Mouse (Mus musculus): ENCODE measurements around the gene AU018091.
A peak's percentile ranks its signal among the peaks of the same experiment; 100 is the strongest.
"Not testable (repeated sequence)": the region's sequence is repeated elsewhere in the genome, so short reads cannot be mapped to it uniquely, and the experiment has no call there.

The AU018091 gene

DNA sequence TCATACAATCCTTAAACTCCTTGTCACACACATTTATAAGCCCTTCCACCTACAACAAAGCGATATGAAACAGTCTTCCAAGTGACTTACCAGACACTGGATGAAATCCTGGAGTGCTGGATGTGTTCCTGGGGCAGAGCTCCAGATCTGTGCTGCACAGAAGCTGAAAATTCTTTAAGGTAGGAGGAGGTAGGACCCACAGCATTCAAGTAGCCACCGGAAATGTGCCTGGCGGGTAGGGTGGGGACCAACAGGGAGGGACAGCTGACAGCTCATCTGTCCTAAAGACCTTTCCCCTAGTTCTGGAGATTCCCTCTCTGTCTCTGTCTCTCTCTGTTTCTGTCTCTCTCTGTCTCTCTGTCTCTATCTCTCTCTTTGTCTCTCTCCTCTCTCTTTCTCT is at the start of gene AU018091:
TSS of gene AU018091 (minus strand) at position 279 of the 400 bp plus-strand sequence.
- no peak for DNase-seq (ENCODE audit: low read depth, low spot score)

DNA sequence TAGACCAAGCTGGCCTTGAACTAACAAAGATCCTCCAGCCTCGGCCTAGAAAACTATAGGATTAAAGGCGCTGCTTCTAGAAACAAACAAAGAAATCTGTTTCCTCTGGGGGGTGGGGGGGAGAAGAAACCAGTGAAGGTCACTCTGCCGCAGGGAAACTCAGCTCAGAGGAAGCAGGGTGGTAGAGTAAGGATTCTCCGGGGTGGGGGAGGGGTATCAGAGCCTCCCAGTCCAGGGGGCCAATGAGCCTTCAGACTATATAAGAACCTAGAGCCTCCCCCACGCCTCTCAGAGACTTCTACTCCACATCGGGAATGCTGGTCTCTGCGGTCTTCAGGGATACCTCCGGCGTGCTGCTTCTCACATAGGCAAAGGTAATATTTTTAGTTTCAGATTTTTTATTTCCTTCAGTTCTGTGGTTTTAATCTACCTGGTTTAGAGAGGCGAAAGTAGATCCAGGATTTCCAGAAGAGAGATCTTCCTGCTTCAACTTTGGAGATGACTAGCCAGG is 48.6 kb upstream of the AU018091 start:
- DNase-seq (ENCODE audit: low read depth, low spot score) = no peak

DNA sequence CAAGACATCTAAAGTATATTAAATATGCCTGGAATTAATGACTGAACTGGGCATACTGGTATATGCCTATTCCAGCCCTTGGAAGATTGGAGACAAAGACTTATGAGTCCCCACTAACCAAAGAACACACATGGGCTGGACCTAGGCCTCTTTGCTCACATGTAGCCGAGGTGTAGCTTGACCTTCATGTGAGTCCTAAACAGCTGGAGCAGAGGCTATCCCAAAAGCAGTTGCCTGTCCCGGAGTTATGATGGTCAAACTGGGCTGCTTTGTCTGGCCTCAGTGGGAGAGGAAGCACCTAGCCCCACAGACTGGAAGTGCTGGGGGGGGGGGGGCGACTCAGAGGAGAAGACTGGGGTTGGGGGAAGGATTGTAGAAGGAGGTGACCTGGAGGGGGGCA is 47.3 kb upstream of the AU018091 start:
- DNase-seq (ENCODE audit: low read depth, low spot score) = no peak

DNA sequence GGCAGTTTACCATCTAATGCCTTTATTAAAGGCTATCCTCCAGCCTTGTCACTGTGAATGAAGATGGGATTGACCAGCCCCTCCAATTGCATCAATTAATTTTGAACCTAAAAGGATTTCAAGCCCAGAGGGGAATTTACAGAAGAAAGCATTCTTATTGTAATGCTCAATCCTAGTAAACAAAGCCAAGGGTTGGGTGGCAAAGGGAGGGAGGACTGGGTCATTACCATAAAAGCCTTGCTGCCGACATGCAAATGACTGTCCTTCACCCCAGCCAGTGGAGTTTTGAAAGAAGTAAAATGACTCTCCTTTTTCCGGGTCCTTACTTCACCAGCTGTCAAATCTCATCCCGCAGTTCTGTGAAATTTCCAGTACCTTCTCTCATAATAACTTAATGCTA is 44.6 kb upstream of the AU018091 start:
- DNase-seq (ENCODE audit: low read depth, low spot score) = no peak

DNA sequence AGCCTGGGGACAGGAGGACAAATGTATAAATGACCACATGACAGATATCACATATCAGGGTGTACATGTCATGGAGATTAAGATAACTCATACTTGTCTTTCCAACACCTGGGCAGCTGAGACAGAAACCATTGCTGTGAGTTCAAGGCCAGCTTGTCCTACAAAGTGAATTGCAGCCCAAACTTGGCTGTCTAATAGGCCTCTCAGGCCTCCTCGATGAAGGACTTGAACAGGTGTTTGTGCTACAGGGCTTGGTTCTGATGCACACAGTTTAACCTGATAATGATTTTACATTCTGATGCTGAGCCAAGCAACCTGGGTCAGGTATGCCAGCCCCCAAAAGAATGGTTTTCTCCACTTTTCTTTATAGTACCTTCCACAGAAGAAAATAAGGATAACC is 44.2 kb upstream of the AU018091 start:
- no peak for DNase-seq (ENCODE audit: low read depth, low spot score)

DNA sequence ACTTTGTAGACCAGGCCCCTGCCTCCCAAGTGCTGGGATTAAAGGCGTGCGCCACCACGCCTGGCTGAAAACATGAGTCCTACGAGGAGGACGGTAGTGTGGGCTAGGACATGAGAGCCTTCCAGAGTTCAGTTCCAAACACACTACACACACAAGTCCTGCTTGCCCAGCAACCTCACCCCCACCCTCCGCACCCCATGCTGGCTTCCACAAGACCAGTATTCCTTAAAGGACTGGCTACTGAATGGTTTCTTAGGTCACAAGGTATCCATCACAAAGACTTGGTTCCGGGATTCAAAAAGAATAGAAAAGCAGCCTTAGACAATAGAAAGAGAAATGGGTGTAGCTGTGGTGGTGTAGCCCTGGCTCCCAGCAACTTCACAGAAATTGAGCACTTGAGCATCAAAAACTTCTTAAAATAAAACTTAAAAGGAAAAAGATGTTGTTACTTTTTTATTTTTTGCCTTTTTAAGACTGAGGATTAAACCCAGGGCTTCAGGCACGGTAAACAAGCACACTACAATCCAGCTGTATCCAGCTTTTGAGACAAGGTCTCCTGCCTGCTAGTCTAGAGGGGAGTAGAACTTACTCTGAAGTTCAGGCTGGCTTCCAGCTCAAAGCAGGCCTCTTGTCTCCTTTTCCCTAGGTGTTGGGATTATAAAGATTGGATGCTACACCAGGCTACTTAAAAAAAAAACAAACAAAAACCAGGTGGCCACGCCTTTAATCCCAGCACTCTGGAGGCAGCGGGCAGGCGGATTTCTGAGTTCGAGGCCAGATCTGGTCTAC is 43.2 kb upstream of the AU018091 start:
- DNase-seq (ENCODE audit: low read depth, low spot score) = no peak

DNA sequence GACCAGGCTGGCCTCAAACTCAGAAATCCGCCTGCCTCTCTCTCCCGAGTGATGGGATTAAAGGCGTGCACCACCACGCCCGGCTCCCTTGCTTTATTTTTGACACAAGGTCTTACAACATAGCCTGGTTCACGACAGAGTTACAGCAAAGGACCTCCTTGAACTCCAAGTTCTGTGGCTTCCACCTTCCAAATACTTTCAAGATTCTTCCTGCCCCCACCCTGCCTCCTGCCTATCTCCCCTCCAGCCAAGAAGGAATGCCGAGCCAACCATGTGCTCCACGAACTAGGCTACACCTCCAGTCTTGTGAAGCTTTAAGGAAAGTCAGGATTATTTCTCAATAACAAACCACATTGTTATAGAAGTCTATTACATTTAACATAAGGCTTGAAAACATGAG is 42.5 kb upstream of the AU018091 start:
- no peak for DNase-seq (ENCODE audit: low read depth, low spot score)

DNA sequence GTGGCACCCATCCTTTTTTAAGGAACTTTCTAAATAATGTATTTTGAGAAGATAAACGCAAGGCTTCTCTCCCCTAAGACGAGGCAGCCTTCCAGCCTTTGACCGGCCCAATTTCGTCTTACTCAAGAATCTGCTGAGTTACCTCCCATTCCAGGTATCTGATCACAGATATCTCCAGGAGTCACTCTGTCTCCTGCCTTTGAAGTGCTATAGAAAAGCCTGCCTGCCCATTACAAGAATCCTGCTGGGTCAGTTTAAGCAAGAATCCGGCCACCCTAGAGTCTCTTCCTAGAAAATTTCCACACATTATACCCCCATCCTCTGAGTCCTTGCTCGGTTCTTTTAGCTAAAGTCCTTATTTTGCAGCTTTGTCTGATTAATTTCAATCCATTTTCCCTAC is 41.6 kb upstream of the AU018091 start:
- DNase-seq (ENCODE audit: low read depth, low spot score) = no peak

DNA sequence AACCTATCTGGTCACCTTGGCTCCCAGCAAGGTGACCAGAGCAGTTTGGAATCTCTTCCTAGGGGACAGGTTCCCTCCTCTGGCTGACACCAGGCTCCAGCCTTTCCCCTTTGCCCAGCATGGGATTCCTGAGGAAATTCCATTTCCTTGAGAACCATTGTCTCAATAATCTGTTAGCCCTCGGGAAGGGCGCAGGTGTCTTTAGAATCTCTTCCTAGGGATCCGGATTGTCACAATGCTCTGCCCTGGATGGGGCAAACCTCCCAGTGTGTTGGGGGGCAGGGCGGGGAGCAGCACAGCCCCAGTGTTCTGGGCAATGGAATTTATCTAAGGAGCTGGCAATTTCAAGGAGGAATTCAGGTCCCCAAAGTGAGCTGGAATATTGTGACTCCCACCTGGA is 37.5 kb upstream of the AU018091 start:
- no peak for DNase-seq (ENCODE audit: low read depth, low spot score)

DNA sequence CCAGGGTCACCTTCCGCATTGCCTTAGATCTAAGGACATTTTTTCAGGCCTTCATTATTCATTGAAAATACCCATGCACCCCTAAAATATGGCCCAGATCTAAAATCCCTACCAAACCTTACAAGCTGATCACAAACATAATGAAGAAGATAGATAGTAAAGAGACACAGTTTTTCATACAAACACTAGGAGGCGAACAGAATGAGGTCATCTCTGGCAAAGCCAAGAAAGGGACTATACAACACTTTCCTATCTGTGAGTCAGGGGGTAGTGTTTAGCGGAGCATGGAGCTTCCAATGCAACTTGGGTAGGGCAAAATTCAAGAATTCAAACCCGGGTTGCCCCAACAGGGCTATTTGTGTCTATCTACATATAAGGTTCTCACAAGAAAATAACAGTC is 35.6 kb upstream of the AU018091 start:
- DNase-seq (ENCODE audit: low read depth, low spot score) = no peak

DNA sequence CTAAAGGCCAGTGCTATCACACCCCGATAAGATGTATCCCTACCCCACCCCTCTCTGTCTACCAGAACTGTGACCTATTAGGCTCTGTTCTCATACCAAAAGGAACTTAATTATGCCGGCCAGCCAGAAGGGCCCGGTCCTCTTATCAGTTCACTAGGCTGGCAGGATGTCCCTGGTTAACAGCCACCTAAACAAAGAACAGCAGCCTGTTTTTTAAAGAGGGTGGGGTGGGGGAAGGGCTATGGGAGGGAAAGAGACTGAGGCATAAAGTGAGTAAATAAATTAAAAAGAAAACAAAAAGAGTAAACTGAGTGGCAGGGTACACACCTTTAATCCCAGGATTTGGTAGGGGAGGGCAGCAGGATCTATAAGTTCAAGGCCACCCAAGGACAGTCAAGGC is 34.9 kb upstream of the AU018091 start:
- DNase-seq (ENCODE audit: low read depth, low spot score) = no peak

DNA sequence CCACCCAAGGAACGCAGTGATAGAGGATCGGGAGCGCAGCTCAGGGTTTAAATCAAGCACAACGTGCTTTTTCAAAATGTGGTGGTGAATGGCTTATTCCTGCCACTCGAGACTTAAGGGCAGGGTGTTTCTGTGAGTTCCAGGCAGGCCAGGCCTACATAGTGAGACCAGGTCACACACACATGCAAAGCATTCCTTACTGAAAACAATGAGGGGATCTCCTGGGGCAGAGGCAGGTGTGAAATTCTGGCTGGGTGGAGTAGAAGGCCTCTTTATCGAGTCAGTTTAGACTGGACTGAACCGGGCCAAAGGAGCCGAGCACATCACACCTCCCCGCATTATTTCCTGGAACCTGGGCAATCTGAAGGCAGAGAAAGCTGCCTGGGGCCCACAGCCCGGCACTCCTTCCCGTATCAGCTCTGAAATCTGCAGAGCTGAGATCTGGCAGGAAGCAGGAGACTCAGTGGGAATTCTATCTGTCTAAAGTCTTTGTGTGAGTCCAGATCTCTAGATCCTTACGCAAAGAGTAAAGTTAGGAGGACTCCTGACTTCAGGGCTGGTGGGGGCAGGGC is 32.2 kb upstream of the AU018091 start:
- no peak for DNase-seq (ENCODE audit: low read depth, low spot score)

DNA sequence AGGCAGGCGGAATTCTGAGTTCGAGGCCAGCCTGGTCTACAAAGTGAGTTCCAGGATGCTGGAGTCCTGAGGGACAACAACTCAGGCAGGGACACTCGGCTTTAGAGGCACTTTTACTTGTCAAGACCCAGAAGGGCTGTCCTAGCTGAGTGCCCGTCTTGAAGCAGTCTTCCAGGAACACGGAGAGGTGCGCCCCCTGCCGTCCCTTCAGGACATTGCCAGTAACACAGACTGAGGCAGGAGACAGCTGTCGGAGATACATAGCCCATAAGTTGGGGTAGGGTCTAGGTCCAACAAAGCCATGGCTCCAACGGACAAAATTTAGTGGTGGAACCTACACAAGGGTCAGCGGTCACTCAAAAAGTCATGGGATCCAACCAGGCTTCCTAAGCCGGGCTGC is 29.9 kb upstream of the AU018091 start:
- DNase-seq (ENCODE audit: low read depth, low spot score) = peak; percentile 7

DNA sequence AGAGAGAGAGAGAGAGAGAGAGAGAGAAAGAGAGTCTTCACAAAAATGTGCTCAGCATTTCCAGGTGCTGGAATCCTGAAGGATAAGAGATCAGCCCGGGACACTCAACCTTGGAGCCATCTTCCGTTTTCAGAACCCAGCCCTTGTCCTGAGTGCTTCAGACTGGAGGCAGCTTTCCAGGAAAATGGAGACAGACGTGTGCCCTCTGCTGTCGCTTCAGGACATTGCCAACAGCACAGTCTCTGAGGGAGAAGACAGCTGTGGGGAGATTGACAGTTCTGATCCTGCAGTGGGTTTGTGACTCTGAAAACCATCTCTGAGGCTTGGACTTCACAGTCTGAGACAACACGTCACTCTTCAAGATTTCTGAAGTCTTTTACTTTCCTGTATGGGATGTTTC is 26.8 kb upstream of the AU018091 start:
- no peak for DNase-seq (ENCODE audit: low read depth, low spot score)

DNA sequence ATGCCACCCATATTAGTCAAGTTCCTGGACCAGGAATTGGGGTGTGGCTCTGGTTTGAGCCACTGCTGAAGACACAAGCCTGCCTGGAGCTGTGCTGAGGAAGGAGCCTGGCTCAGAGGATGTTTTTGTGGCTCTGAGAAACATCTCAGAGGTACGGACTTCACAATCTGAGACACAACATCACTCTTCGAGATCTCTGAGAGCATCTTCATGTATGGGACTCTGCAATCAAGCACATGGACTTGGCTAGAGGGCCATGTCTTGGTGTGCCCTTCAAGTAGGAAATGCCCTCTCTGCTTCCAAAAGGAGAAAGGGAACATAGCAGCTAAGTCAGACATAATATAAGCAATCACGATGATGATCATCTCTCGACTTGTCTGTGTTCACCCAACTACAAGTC is 25.5 kb upstream of the AU018091 start:
- no peak for DNase-seq (ENCODE audit: low read depth, low spot score)

DNA sequence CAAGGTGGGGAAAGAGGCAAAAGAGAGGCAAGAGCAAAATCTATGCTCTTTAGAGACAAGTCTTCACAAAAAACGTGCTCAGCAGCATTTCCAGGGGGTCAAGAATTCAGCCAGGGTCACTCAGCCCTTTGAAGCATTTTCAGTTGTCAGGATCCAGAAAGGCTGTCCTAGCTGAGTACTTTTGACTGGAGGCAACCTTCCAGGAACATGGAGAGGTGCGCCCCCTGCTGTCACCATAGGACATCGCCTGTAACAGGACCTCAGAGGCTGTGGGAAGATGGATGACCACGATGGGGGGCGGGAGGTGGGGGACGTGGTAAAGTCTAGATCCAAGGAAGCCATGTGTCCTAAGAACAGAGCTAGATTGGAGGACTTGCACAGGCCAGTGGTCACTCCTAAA is 24.9 kb upstream of the AU018091 start:
- peak; percentile 3 for DNase-seq (ENCODE audit: low read depth, low spot score)

DNA sequence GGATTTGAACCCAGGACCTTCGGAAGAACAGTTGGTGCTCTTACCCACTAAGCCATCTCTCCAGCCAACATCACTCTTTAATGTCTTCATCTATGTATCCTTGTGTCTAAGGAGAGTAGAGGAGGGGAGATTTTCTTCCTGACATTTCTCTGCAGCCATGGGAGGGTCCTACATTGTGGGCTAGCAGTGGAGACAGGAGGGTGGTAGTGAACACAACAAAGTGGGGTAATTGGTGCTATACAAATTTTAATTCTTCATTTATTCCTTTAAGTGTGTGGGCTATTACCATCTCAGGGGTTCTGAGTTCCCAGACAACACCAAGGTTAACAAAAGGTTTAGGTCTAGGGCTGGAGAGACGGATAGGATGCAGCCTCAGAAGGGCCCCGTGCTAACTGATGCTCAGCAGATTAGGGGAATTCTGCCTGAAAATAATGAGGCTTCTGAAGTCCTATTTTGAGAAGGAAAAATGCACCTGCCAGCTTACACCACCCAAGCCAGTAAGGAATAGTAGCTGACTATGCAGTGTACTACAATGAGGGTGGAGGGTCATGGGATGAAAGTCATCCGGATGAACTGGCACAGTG is 24.1 kb upstream of the AU018091 start:
- no peak for DNase-seq (ENCODE audit: low read depth, low spot score)

DNA sequence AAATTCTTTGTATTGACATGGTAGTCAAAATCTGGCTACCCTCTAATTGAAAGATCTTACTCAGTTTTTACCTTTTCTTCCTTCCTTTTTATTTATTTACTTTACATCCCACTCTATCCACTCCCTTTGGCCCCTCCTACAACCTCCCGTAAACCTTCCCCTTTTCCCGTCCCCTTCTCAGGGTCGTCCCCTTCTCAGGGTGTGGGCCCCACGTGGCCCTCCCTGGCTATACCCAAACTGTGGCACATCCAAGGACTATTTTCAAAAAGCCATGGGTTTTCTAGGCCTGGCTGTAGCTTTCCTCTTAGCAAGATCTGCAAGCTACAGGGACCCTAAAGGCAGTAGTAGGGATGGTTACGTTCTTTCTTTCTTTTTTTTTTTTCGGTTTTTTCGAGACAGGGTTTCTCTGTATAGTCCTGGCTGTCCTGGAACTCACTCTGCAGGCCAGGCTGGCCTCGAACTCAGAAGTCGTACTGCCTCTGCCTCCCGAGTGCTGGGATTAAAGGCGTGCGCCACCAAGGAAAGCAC is 23.0 kb upstream of the AU018091 start:
- DNase-seq (ENCODE audit: low read depth, low spot score) = no peak

DNA sequence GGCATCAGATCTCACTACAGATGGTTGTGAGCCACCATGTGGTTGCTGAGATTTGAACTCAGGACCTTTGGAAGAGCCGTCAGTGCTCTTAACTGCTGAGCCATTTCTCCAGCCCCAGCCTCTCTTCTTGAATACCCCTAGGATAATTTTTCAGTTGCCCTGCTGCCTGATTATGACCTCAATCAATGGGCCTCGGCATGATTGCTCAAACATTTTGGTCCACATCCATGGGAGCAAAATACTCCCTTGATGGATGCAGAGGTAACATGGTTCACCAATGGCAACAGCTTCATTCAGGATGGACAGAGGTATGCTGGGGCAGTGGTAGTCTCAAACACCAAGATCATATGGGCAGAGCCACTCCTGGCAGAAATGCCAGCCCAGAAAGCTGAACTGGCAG is 17.7 kb upstream of the AU018091 start:
- DNase-seq (ENCODE audit: low read depth, low spot score) = not testable (repeated sequence)

DNA sequence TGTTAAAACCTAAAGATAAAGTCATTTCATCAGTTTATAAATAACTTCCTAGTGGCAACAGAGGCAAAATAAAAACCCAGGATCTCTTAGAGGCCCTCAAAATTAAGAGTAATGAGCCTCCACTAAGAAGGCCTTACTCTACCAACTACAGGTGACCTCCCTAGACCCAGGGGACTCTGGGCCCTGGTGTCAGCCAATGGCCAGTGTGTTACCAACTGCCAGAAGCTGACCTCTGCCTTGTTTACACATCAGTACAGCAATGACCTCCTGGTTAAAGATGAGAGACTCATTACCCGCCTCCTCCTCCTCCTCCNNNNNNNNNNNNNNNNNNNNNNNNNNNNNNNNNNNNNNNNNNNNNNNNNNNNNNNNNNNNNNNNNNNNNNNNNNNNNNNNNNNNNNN is 17.1 kb upstream of the AU018091 start:
- DNase-seq (ENCODE audit: low read depth, low spot score) = no peak

DNA sequence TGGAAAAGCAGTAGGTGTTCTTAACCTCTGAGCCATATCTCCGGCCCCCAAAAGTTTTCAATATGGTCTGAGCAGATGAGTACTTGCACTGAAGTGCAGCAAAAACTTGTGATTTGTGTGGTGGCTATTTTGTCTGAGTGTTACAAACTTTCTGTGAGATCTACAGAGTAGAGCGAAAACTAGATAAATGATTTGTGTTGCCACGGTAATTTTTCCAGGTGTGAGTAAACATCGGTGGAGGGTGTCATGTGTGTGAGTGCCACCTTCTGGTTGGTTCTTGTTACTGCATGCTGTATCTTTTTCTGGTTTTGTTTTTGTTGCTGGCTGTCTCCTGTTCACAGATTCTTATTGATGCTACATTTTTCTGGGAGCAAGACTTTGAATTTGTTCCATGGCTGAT is 15.4 kb upstream of the AU018091 start:
- DNase-seq (ENCODE audit: low read depth, low spot score) = peak; percentile 2

DNA sequence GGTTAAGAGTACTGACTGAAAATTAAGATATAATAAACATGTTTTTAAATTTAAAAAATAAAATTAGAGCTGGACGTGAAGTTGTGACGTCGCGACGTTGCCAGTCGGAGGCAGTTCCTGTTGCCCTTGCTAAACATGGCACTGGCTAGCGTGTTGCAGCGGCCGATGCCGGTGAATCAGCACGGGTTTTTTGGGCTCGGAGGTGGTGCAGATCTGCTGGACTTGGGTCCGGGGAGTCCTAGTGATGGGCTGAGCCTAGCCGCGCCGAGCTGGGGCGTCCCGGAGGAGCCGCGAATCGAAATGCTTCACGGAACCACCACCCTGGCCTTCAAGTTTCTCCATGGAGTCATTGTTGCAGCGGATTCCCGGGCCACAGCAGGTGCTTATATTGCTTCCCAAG is 12.0 kb upstream of the AU018091 start:
- DNase-seq (ENCODE audit: low read depth, low spot score) = not testable (repeated sequence)

DNA sequence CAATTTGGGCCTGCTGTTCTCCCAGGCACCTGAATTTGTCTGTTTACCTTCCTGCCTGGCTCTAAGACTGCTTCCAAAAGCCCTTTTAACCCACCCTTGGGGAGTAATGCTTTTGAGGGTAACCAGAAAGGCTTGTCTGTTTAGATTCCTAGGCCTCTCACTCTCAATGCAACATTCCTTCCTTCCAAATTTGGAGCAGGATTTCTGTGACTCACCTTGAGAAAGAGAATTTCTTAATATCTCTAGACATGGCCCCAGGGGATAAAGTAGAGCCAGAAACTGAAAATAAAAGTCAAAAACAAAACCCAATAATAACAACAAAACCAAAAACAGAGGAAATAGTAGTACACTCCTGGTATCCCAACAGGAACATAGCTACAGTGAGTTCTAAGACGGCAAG is 707 bp downstream of the AU018091 start:
- DNase-seq (ENCODE audit: low read depth, low spot score) = no peak
